Comparison of ENCODE assay signal across 9 mouse cellular contexts in genomic region chr10:3394193-3394592, GRCm38 (mm10). TPM values are rescaled to one million over a fixed set of nuclear protein-coding genes. Genes with fewer than 3 reads are reported as not detected.
DNase-seq lines count a peak whose midpoint lies in the region; ATAC-seq and TF ChIP-seq lines count a peak whose summit lies in the region.
"Had no signal": no experiment of that assay in that cellular context is flagged by ENCODE, and none has a peak within 500 bp of the region (broad histone marks: within the 10 kb centered on the region; RNA-seq: fewer than 3 reads in every experiment).

No protein-coding gene starts in this region.

- H3K4me2 ChIP-seq in midbrain, embryonic 14.5 days (ENCODE audit: low read length) = no peak overlapping the region
- no peak overlapping the region for H3K4me2 ChIP-seq in midbrain, embryonic 11.5 days
- H3K4me2 ChIP-seq in neural tube, embryonic 14.5 days (ENCODE audit: low read depth, low read length) = no peak overlapping the region
- H3K4me2 ChIP-seq: embryonic facial prominence, embryonic 13.5 days had no signal

- no peak overlapping the region for H3K4me3 ChIP-seq in midbrain, embryonic 14.5 days (replicated peaks; ENCODE audit: low read depth, low read length)
- H3K4me3 ChIP-seq in midbrain, embryonic 11.5 days (ENCODE audit: low read depth, low read length) = no peak overlapping the region
- no peak overlapping the region for H3K4me3 ChIP-seq in gastrocnemius, adult 2 months
- H3K4me3 ChIP-seq in neural tube, embryonic 14.5 days (ENCODE audit: low read depth, low read length) = no peak overlapping the region
- H3K4me3 ChIP-seq: embryonic facial prominence, embryonic 13.5 days had no signal

- intact Hi-C loops in gastrocnemius, adult 2 months (cut with DNase I) = loop anchor here (1.0 kb wide), 1 partner anchor 14 kb away; no protein-coding TSS in a partner anchor
- intact Hi-C loops in heart, postnatal 25 days (cut with DNase I) = loop anchor here (2.0 kb wide), 1 partner anchor 129 kb away; no protein-coding TSS in a partner anchor

- no peaks in the 10 kb centered on the region for H3K27me3 ChIP-seq in midbrain, embryonic 14.5 days (ENCODE audit: control insufficient read depth, insufficient read depth, low read length)
- H3K27me3 ChIP-seq in midbrain, embryonic 11.5 days (ENCODE audit: control insufficient read depth, insufficient read depth, low read length) = no peaks in the 10 kb centered on the region
- H3K27me3 ChIP-seq in neural tube, embryonic 14.5 days (ENCODE audit: control insufficient read depth, insufficient read depth, low read length) = no peaks in the 10 kb centered on the region
- H3K27me3 ChIP-seq: embryonic facial prominence, embryonic 13.5 days had no signal

- no peak overlapping the region for H3K27ac ChIP-seq in midbrain, embryonic 14.5 days (replicated peaks; ENCODE audit: low read depth, low read length)
- H3K27ac ChIP-seq in midbrain, embryonic 11.5 days (ENCODE audit: low read depth, low read length) = no peak overlapping the region
- H3K27ac ChIP-seq in gastrocnemius, adult 2 months = peak overlapping the region; percentile 82
- H3K27ac ChIP-seq in neural tube, embryonic 14.5 days (ENCODE audit: low read depth, low read length) = no peak overlapping the region; the same call in 1 of the 2 replicates
- H3K27ac ChIP-seq: embryonic facial prominence, embryonic 13.5 days had no signal

- H3K9me3 ChIP-seq in midbrain, embryonic 14.5 days (ENCODE audit: control insufficient read depth, low read length) = no peaks in the 10 kb centered on the region
- H3K9me3 ChIP-seq in midbrain, embryonic 11.5 days (ENCODE audit: control insufficient read depth, low read length) = no peaks in the 10 kb centered on the region
- H3K9me3 ChIP-seq in neural tube, embryonic 14.5 days (ENCODE audit: control insufficient read depth, low read length) = no peaks in the 10 kb centered on the region
- H3K9me3 ChIP-seq: embryonic facial prominence, embryonic 13.5 days had no signal

- no peaks in the 10 kb centered on the region for H3K4me1 ChIP-seq in midbrain, embryonic 14.5 days (ENCODE audit: control insufficient read depth, insufficient read depth, low read length)
- H3K4me1 ChIP-seq in midbrain, embryonic 11.5 days (ENCODE audit: control insufficient read depth, insufficient read depth, low read length) = no peaks in the 10 kb centered on the region
- H3K4me1 ChIP-seq in neural tube, embryonic 14.5 days (ENCODE audit: control insufficient read depth, insufficient read depth, low read length) = no peaks in the 10 kb centered on the region; the same call in 1 of the 2 replicates
- H3K4me1 ChIP-seq: embryonic facial prominence, embryonic 13.5 days had no signal

- no peak for TF ChIP-seq CTCF in gastrocnemius, adult 2 months (IDR thresholded peaks at IDR 0.05)

- no peak overlapping the region for H3K9ac ChIP-seq in midbrain, embryonic 14.5 days (replicated peaks; ENCODE audit: low read length)
- no peak overlapping the region for H3K9ac ChIP-seq in midbrain, embryonic 11.5 days (ENCODE audit: low read length)
- H3K9ac ChIP-seq in neural tube, embryonic 14.5 days (replicated peaks; ENCODE audit: low read depth, low read length) = no peak overlapping the region
- H3K9ac ChIP-seq: embryonic facial prominence, embryonic 13.5 days had no signal

- 40% methylated on average over 5 of the region's 5 CpGs for whole genome bisulfite sequencing in midbrain, embryonic 14.5 days
- 55% methylated on average over 5 of the region's 5 CpGs for WGBS in midbrain, embryonic 11.5 days
- 43% methylated on average over 5 of the region's 5 CpGs for WGBS in neural tube, embryonic 14.5 days

- peak; percentile 41; the same call in 1 of the 2 replicates for ATAC-seq in midbrain, embryonic 14.5 days (ENCODE audit: low FRiP score, low TSS enrichment)
- no peak for ATAC-seq in midbrain, embryonic 11.5 days (ENCODE audit: low FRiP score)
- peak; percentile 68 for ATAC-seq in neural tube, embryonic 14.5 days (ENCODE audit: low read depth)
- no peak for ATAC-seq in CD4-positive, CD25-positive, alpha-beta regulatory T cell, adult 4 months

- H3K36me3 ChIP-seq in midbrain, embryonic 14.5 days (ENCODE audit: control insufficient read depth, insufficient read depth, low read length) = no peaks in the 10 kb centered on the region
- H3K36me3 ChIP-seq in midbrain, embryonic 11.5 days (ENCODE audit: control insufficient read depth, insufficient read depth, low read length) = no peaks in the 10 kb centered on the region
- no peaks in the 10 kb centered on the region for H3K36me3 ChIP-seq in neural tube, embryonic 14.5 days (ENCODE audit: control insufficient read depth, insufficient read depth, low read length)
- H3K36me3 ChIP-seq: embryonic facial prominence, embryonic 13.5 days had no signal

- DNase-seq in midbrain, embryonic 14.5 days = peak; percentile 55
- DNase-seq in midbrain, embryonic 11.5 days (ENCODE audit: low spot score, missing footprints) = no peak
- DNase-seq in gastrocnemius, adult 2 months = peak; percentile 84
- peak; percentile 37 for DNase-seq in heart, postnatal 25 days (ENCODE audit: low spot score)
- no peak for DNase-seq in yolk sac, embryonic 10.5 days (ENCODE audit: low spot score)
- no peak for DNase-seq in thymus, postnatal 14 days

RNA-seq across cellular contexts. Expression of gene Ppp1r14c, which starts 28.3 kb away (rescaled TPM):
- polyA plus RNA-seq in midbrain, embryonic 14.5 days (2014; fragmentation: Nextera tagmentation; extraction: Ambion mirVana) = 45.8 and 45.9 TPM in 2 replicates
- polyA plus RNA-seq in midbrain, embryonic 11.5 days (2014; fragmentation: Nextera tagmentation; extraction: Ambion mirVana) = 4.7 and 4.8 TPM in 2 replicates
- 10 to 100 TPM; 78.5 to 82.6 TPM for total RNA-seq in gastrocnemius, adult 2 months (2021)
- total RNA-seq in heart, postnatal 25 days (2021) = 100 to 1,000 TPM; 213 to 228 TPM
- 57.3 and 69.0 TPM in 2 replicates for polyA plus RNA-seq in neural tube, embryonic 14.5 days (2014; fragmentation: Nextera tagmentation; extraction: Ambion mirVana)
- under 1 TPM; 0.16 to 0.30 TPM for polyA plus RNA-seq in CD4-positive, CD25-positive, alpha-beta regulatory T cell, adult 4 months (2017; shearing (Covaris generic))

Comparison
In these comparisons a context has a peak if more than half of its experiments do, and no peak if none do; other contexts are left out.
1. ATAC-seq: peak in midbrain, embryonic 14.5 days (single experiment) and neural tube, embryonic 14.5 days (single experiment); none in midbrain, embryonic 11.5 days (single experiment) and CD4-positive, CD25-positive, alpha-beta regulatory T cell, adult 4 months (single experiment).
2. DNase-seq: peak in midbrain, embryonic 14.5 days (single experiment), gastrocnemius, adult 2 months (single experiment) and heart, postnatal 25 days (single experiment); none in midbrain, embryonic 11.5 days (single experiment), yolk sac, embryonic 10.5 days (single experiment) and thymus, postnatal 14 days (single experiment).